Comparison of ENCODE assay signal across 8 mouse cellular contexts in the genomic region with DNA sequence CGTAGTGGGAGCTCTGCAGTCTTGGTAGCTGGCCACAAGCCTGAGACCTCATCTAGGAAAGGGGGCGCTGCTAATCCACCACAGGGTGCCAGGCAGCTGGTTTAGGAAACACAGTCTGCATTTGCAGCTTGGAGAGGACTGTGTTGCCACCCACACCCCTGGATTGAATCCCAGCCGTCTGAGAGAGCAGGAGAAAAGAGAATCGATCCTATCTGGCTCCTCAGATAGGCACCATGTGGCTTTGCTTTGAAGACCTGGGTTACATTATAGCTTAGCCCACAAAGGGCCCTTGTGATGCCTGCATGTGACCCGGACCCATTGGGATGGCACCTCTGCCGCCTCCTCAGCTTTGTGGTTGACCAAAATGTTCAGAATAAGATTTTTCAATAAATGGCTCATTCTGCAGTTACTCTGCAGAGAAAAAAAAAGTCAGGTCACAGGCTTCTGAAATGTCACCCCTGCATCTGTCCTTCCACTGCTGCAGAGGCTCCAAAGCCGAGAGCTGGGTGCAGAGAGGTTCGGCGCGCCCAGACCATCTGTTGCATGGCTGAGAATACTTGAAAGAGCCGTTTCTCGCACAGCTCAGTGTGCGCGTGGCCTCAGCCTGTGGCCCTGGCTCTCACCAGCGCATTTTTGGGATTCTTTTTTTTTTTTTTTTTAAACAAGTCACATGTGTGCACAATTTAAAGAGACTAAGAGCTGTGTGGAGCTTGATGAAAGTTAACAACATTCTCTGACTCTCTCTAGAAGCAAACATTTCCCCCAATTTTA.
A peak's percentile ranks its signal among the peaks of the same experiment; 100 is the strongest.
DNase-seq lines count a peak whose midpoint lies in the region; ATAC-seq and TF ChIP-seq lines count a peak whose summit lies in the region.

No protein-coding gene starts in this region.

- no peaks in the 10 kb centered on the region for H3K27me3 ChIP-seq in lung, embryonic 14.5 days (ENCODE audit: insufficient read depth, low read length)
- no peaks in the 10 kb centered on the region; the same call in 1 of the 2 replicates for H3K27me3 ChIP-seq in forebrain, postnatal 0 days (ENCODE audit: insufficient read depth, low read length)

- no peak overlapping the region for H3K27ac ChIP-seq in lung, embryonic 14.5 days (ENCODE audit: low read depth)
- peak overlapping the region; percentile 47 for H3K27ac ChIP-seq in forebrain, postnatal 0 days (ENCODE audit: low read depth, low read length)

- TF ChIP-seq CTCF in lung, embryonic 14.5 days (IDR thresholded peaks at IDR 0.05; ENCODE audit: low read depth): no peak
- TF ChIP-seq CTCF in lung, adult 2 months (IDR thresholded peaks at IDR 0.05; ENCODE audit: insufficient read depth, low read length): no peak
- TF ChIP-seq CTCF in forebrain, postnatal 0 days (IDR thresholded peaks at IDR 0.05; ENCODE audit: low read depth): peak; percentile 38

- H3K36me3 ChIP-seq in lung, embryonic 14.5 days (ENCODE audit: insufficient read depth): no peaks in the 10 kb centered on the region
- no peaks in the 10 kb centered on the region for H3K36me3 ChIP-seq in forebrain, postnatal 0 days (ENCODE audit: insufficient read depth)

- H3K4me3 ChIP-seq in lung, embryonic 14.5 days (ENCODE audit: low read depth, low read length): no peak overlapping the region
- no peak overlapping the region for H3K4me3 ChIP-seq in lung, adult 2 months (replicated peaks; ENCODE audit: extremely low read depth, low read depth, low read length)
- H3K4me3 ChIP-seq in forebrain, postnatal 0 days (ENCODE audit: low read depth, low read length): no peak overlapping the region

- peaks cover 31% of the 10 kb centered on the region for H3K4me1 ChIP-seq in lung, embryonic 14.5 days (ENCODE audit: insufficient read depth)
- H3K4me1 ChIP-seq in lung, adult 2 months (ENCODE audit: control insufficient read depth, insufficient read depth, low read length): peaks cover 2% of the 10 kb centered on the region
- peaks cover 18% of the 10 kb centered on the region for H3K4me1 ChIP-seq in forebrain, postnatal 0 days (ENCODE audit: insufficient read depth)

- peak; percentile 71 for DNase-seq in lung, embryonic 14.5 days
- no peak for DNase-seq in lung, adult 2 months
- DNase-seq in forebrain, postnatal 0 days: peak; percentile 70
- DNase-seq in layer of hippocampus, adult 8-10 months (ENCODE audit: low spot score in 2 of 2): peak; percentile 91
- peak; percentile 46 for DNase-seq in lung, postnatal 14 days
- peak; percentile 65 for DNase-seq in right cerebral cortex, postnatal 4 days
- DNase-seq in ovary, postnatal 10 days (ENCODE audit: low spot score): no peak
- DNase-seq in cerebellum, adult 8-10 months: no peak

- H3K9ac ChIP-seq in lung, embryonic 14.5 days: no peak overlapping the region
- no peak overlapping the region for H3K9ac ChIP-seq in forebrain, postnatal 0 days

- H3K9me3 ChIP-seq in lung, embryonic 14.5 days (ENCODE audit: low read depth, low read length): no peaks in the 10 kb centered on the region
- H3K9me3 ChIP-seq in forebrain, postnatal 0 days (ENCODE audit: low read length): no peaks in the 10 kb centered on the region

- no peak for TF ChIP-seq POLR2A in lung, adult 2 months (IDR thresholded peaks at IDR 0.05; ENCODE audit: borderline replicate concordance, extremely low read depth, low read depth, low read length)

- WGBS in lung, embryonic 14.5 days: 30% methylated on average over 15 of the region's 15 CpGs
- 59% methylated on average over 15 of the region's 15 CpGs for WGBS in lung, adult 2 months
- WGBS in forebrain, postnatal 0 days: 18% methylated on average over 15 of the region's 15 CpGs

- ATAC-seq in lung, embryonic 14.5 days (ENCODE audit: insufficient read depth): peak; percentile 71
- ATAC-seq in forebrain, postnatal 0 days: peak; percentile 51

- no peak overlapping the region for H3K4me2 ChIP-seq in lung, embryonic 14.5 days
- no peak overlapping the region for H3K4me2 ChIP-seq in forebrain, postnatal 0 days (ENCODE audit: low read depth)

Comparison
In these comparisons a context has a peak if more than half of its experiments do, and no peak if none do; other contexts are left out.
1. DNase-seq: peak in lung, embryonic 14.5 days (single experiment), forebrain, postnatal 0 days (single experiment), layer of hippocampus, adult 8-10 months (2 of 2), lung, postnatal 14 days (single experiment) and right cerebral cortex, postnatal 4 days (single experiment); none in lung, adult 2 months (single experiment), ovary, postnatal 10 days (single experiment) and cerebellum, adult 8-10 months (single experiment).